Mouse (Mus musculus) small intestine, adult 2 months (tissue): Measurements from ENCODE around the gene Fcgr1.

ENCODE experiments used
- CTCF ChIP-seq: fragments of 200-500 bp; IDR thresholded peaks from 2 replicates; pipeline ENCODE4 v1.5.1; 2012; ENCODE audit warnings: low read depth, mild to moderate bottlenecking, control low read depth, inconsistent platforms, low read length, moderate library complexity, mixed read lengths; ENCODE audit not compliant: insufficient replicate concordance, insufficient read length; ENCODE audit errors: extremely low read depth
- POLR2A ChIP-seq: fragments of 200-500 bp; IDR thresholded peaks from 2 replicates; pipeline ENCODE4 v1.6.1; 2012; ENCODE audit warnings: low read depth, mild to moderate bottlenecking, control low read depth, inconsistent platforms, low read length, moderate library complexity

DNA sequence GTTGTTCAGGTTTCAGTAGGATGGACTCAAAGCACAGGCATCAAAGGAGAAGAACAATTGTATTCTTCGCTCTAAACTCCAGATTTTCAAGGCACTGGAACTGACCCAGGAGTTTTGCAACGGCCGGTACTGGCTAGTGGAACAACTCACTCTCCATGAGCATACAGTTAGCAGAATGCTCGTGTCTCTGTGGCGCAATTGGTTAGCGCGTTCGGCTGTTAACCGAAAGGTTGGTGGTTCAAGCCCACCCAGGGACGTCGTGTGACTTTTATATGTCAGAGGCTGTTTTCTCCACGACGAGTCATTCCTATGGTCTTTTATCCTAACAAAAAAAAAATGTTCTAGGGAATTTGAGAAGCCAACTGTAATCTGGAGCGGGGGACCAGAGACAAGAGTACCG, 28.1 kb upstream of the Fcgr1 start:
- TF ChIP-seq POLR2A (no peak), CTCF (no peak)
